Mouse (Mus musculus) CH12.LX (cell line): ENCODE results near the gene Pmpcb. TPM values are rescaled to one million over a fixed set of nuclear protein-coding genes. Genes with fewer than 3 reads are reported as not detected.

Experiments used
- DNase-seq: peaks from one replicate; pipeline ENCODE4 v3.0.0-alpha.2; 2013; ENCODE audit errors: extremely low read depth
- H3K27ac ChIP-seq: 2 replicates; pipeline ENCODE4 v1.5.1; 2012; ENCODE audit warnings: low read depth, mild to moderate bottlenecking, control low read depth, moderate library complexity; ENCODE audit not compliant: insufficient read depth
- H3K27me3 ChIP-seq: replicated peaks from 2 replicates; pipeline ENCODE3; 2012; ENCODE audit warnings: inconsistent platforms
- H3K36me3 ChIP-seq, 2 experiments: replicated peaks in 1 of 2; 2 replicates each; pipeline versions ENCODE3 to v1.6.1; 2012; ENCODE audit warnings: inconsistent platforms in 1 of 2, low read length in 1 of 2, mild to moderate bottlenecking in 1 of 2, mixed read lengths in 1 of 2, moderate library complexity in 1 of 2; ENCODE audit not compliant: control insufficient read depth in 1 of 2, insufficient read depth in 1 of 2
- H3K4me1 ChIP-seq, 2 experiments: 2 replicates each; pipeline ENCODE4 v1.6.1; 2012; ENCODE audit warnings: inconsistent platforms in 1 of 2, moderate library complexity in 1 of 2; ENCODE audit not compliant: insufficient read depth in 2 of 2, control insufficient read depth in 1 of 2
- H3K4me2 ChIP-seq: 2 replicates; pipeline ENCODE4 v1.6.1; 2012; ENCODE audit warnings: low read depth, mild to moderate bottlenecking, control low read depth; ENCODE audit not compliant: poor library complexity, insufficient read depth, severe bottlenecking
- H3K4me3 ChIP-seq, 3 experiments: fragments of 150-350 bp in 1 of 3; sonication (generic) in 1 of 3; replicated peaks in 1 of 3; 2 replicates each; pipeline versions ENCODE3 to v1.5.1; 2011 to 2012; ENCODE audit warnings: low read depth in 2 of 3, low read length in 2 of 3, mild to moderate bottlenecking in 2 of 3, moderate library complexity in 2 of 3, control low read depth in 1 of 3, improper control_type of control experiment in 1 of 3, inconsistent platforms in 1 of 3, mixed read lengths in 1 of 3; ENCODE audit not compliant: poor library complexity in 1 of 3
- H3K79me2 ChIP-seq: replicated peaks from 2 replicates; pipeline ENCODE4 v1.6.1; 2012; ENCODE audit warnings: mild to moderate bottlenecking, moderate library complexity; ENCODE audit not compliant: control insufficient read depth, poor library complexity, insufficient read depth, severe bottlenecking; ENCODE audit errors: extremely low read depth
- H3K9ac ChIP-seq: 2 replicates; pipeline ENCODE4 v1.6.1; 2012; ENCODE audit warnings: low read depth, mild to moderate bottlenecking, control low read depth, moderate library complexity; ENCODE audit not compliant: insufficient read depth
- H3K9me3 ChIP-seq: replicated peaks from 2 replicates; pipeline ENCODE3; 2012; ENCODE audit warnings: low read length, inconsistent platforms, mixed read lengths
- BHLHE40 ChIP-seq: IDR thresholded peaks from 2 replicates; pipeline ENCODE4 v1.6.1; 2011; ENCODE audit warnings: mild to moderate bottlenecking, low read depth, low read length, improper control_type of control experiment
- CHD1 ChIP-seq: IDR thresholded peaks from 2 replicates; pipeline ENCODE4 v1.6.1; 2012; ENCODE audit warnings: low read depth, low read length, improper control_type of control experiment, inconsistent platforms
- CTCF ChIP-seq, 2 experiments: IDR thresholded peaks in 1 of 2; conservative IDR thresholded peaks in 1 of 2; 2 replicates each; pipeline ENCODE4 v1.5.1; 2011 to 2012; ENCODE audit warnings: low read depth in 2 of 2, low read length in 2 of 2, improper control_type of control experiment in 1 of 2, inconsistent platforms in 1 of 2, mild to moderate bottlenecking in 1 of 2, moderate library complexity in 1 of 2
- E2F4 ChIP-seq: IDR thresholded peaks from 2 replicates; pipeline ENCODE4 v1.6.1; 2011; ENCODE audit warnings: low read depth, low read length, improper control_type of control experiment; ENCODE audit not compliant: insufficient replicate concordance
- GABPA ChIP-seq: IDR thresholded peaks from 2 replicates; pipeline ENCODE4 v1.6.1; 2012; ENCODE audit warnings: low read depth, low read length, improper control_type of control experiment, inconsistent platforms; ENCODE audit not compliant: insufficient replicate concordance
- HCFC1 ChIP-seq: IDR thresholded peaks from 2 replicates; pipeline ENCODE4 v1.6.1; 2012; ENCODE audit warnings: low read depth, mild to moderate bottlenecking, inconsistent platforms, low read length, improper control_type of control experiment
- JUN ChIP-seq: IDR thresholded peaks from 2 replicates; pipeline ENCODE4 v1.6.1; 2011; ENCODE audit warnings: low read depth, mild to moderate bottlenecking, low read length, improper control_type of control experiment, moderate library complexity; ENCODE audit not compliant: insufficient read depth
- MAX ChIP-seq: IDR thresholded peaks from 2 replicates; pipeline ENCODE4 v1.6.1; 2011; ENCODE audit warnings: low read length, improper control_type of control experiment
- MXI1 ChIP-seq: IDR thresholded peaks from 2 replicates; pipeline ENCODE4 v1.6.1; 2011; ENCODE audit warnings: mild to moderate bottlenecking, low read depth, low read length, improper control_type of control experiment
- MYC ChIP-seq: IDR thresholded peaks from 2 replicates; pipeline ENCODE4 v1.6.1; 2011; ENCODE audit warnings: low read depth, mild to moderate bottlenecking, improper control_type of control experiment, low read length
- NRF1 ChIP-seq: IDR thresholded peaks from 2 replicates; pipeline ENCODE4 v1.6.1; 2014; ENCODE audit warnings: low read depth, mild to moderate bottlenecking, inconsistent platforms, low read length, improper control_type of control experiment, moderate library complexity
- PAX5 ChIP-seq: IDR thresholded peaks from 2 replicates; pipeline ENCODE4 v1.6.1; 2012; ENCODE audit warnings: low read length, inconsistent platforms, mixed read lengths
- POLR2AphosphoS2 ChIP-seq: IDR thresholded peaks from 2 replicates; pipeline ENCODE4 v1.6.1; 2011; ENCODE audit warnings: low read depth, low read length, improper control_type of control experiment
- RAD21 ChIP-seq: IDR thresholded peaks from 2 replicates; pipeline ENCODE4 v1.6.1; 2011; ENCODE audit warnings: low read depth, mild to moderate bottlenecking, low read length, improper control_type of control experiment, moderate library complexity
- RCOR1 ChIP-seq: conservative IDR thresholded peaks from 2 replicates; pipeline ENCODE4 v1.6.1; 2012; ENCODE audit warnings: low read depth, mild to moderate bottlenecking, inconsistent platforms, low read length, improper control_type of control experiment
- SIN3A ChIP-seq: IDR thresholded peaks from 2 replicates; pipeline ENCODE4 v1.6.1; 2012; ENCODE audit warnings: low read length, improper control_type of control experiment, inconsistent platforms
- SMC3 ChIP-seq: IDR thresholded peaks from 2 replicates; pipeline ENCODE4 v1.6.1; 2011; ENCODE audit warnings: low read depth, low read length, improper control_type of control experiment
- TBP ChIP-seq: conservative IDR thresholded peaks from 2 replicates; pipeline ENCODE4 v1.6.1; 2011; ENCODE audit warnings: low read depth, low read length, improper control_type of control experiment
- TCF12 ChIP-seq: IDR thresholded peaks from 2 replicates; pipeline ENCODE4 v1.6.1; 2014; ENCODE audit warnings: low read depth, mild to moderate bottlenecking, inconsistent platforms, low read length, improper control_type of control experiment
- USF1 ChIP-seq: IDR thresholded peaks from 2 replicates; pipeline ENCODE4 v1.6.1; 2014; ENCODE audit warnings: low read depth, mild to moderate bottlenecking, inconsistent platforms, low read length, improper control_type of control experiment
- USF2 ChIP-seq: conservative IDR thresholded peaks from 2 replicates; pipeline ENCODE4 v1.6.1; 2011; ENCODE audit warnings: low read depth, low read length, improper control_type of control experiment
- ZC3H11A ChIP-seq: IDR thresholded peaks from 2 replicates; pipeline ENCODE4 v1.6.1; 2012; ENCODE audit warnings: low read depth, mild to moderate bottlenecking, inconsistent platforms, low read length, improper control_type of control experiment
- ZNF384 ChIP-seq: IDR thresholded peaks from 2 replicates; pipeline ENCODE4 v1.6.1; 2012; ENCODE audit warnings: low read depth, low read length, improper control_type of control experiment, inconsistent platforms
- dilution Hi-C: fragments of 300-500 bp; cut with MboI; formaldehyde crosslinking; loops from 2 replicates; pipeline ENCODE4 v1.14.3; 2020; ENCODE audit warnings: low sequenced_read_pairs; ENCODE audit not compliant: extremely low pct_unique_long_range_greater_than_20kb, extremely low pct_ligation_motif_present
- in situ Hi-C: fragments of 300-500 bp; cut with MboI; formaldehyde crosslinking; loops from 3 replicates; pipeline ENCODE4 v1.14.3; 2019; ENCODE audit warnings: low sequenced_read_pairs, low pct_ligation_motif_present, low pct_unique_long_range_greater_than_20kb, mixed read lengths
- polyA plus RNA-seq: library from polyadenylated mRNA; unstranded; fragments of >175 nt; gene quantifications from 2 replicates; pipeline ENCODE4 v1.2.1, GENCODE M21; 2012; ENCODE audit warnings: low read depth; ENCODE audit not compliant: insufficient read length
- total RNA-seq, 2 experiments: library from RNA; depleted of rRNA; stranded (reverse); fragments of 300-350 nt in 1 of 2; fragments of >200 nt in 1 of 2; gene quantifications; 2 replicates each; pipeline ENCODE4 v1.2.3; 2012 to 2014

The Pmpcb gene
- total and polyA plus RNA-seq, 3 experiments, result 113 to 166 (median 165) TPM

DNA sequence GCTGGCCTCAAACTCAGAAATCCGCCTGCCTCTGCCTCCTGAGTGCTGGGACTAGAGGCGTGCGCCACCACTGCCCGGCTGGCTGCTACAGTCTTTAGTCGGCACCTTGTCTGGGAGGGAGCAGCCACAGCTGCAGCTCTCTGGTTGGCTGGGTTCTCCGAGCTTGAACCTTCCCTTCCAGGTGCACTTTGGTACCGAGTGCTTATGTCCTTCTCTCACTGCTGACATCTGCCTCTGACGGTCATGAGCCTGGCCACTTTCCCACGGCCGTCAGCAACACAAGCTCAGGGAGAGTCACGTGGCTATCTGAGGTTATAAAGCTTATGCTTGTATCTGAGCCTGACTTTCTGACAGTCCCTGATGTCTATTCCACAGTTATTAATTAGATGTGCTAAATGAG lies 2.2 kb downstream of the Pmpcb start:
- Histone ChIP-seq H3K27me3 (no peaks in the 10 kb centered on the region), H3K27ac (no peak overlapping the region), H3K4me2 (no peak overlapping the region), H3K4me3 (no peak overlapping the region), H3K9ac (no peak overlapping the region), H3K36me3 (peaks cover 39 to 53% of the 10 kb centered on the region in 2 experiments), H3K9me3 (no peaks in the 10 kb centered on the region), H3K4me1 (peaks cover 2 to 28% of the 10 kb centered on the region in 2 experiments; a peak in 2 of 4 replicates), H3K79me2 (peaks cover 16% of the 10 kb centered on the region)
- in situ Hi-C loops (no loop called here), dilution Hi-C loops (no loop called here)
- no peak for DNase-seq
- no peak for TF ChIP-seq SIN3A
- no peak for TF ChIP-seq ZC3H11A
- no peak for TF ChIP-seq PAX5
- no peak for TF ChIP-seq MAX
- no peak for TF ChIP-seq USF1
- no peak for TF ChIP-seq MXI1
- no peak for TF ChIP-seq USF2
- no peak for TF ChIP-seq TCF12
- TF ChIP-seq MYC, result no peak
- no peak for TF ChIP-seq SMC3

DNA sequence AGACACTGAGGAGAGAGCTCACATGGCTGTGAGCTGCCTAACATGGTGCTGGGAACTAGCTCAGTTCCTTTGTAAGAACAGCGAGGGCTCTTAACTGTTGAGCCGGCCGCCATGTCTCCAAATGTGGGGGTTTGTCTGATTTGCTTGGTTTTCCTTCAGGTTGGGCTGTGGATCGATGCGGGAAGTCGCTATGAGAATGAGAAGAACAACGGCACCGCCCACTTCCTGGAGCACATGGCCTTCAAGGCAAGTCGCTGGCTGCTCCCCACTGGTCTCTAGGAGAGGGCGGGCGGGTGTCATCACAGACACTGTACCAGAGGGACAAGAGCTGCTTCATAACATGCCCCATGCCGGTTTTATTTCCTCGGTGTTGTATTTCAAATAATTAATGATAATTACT lies 2.9 kb downstream of the Pmpcb start:
- in situ Hi-C loops, result no loop called here

More for the DNA sequence above, 2.9 kb downstream of the Pmpcb start:
- H3K79me2 ChIP-seq, result peaks cover 16% of the 10 kb centered on the region
- no peaks in the 10 kb centered on the region for H3K27me3 ChIP-seq
- dilution Hi-C loops, result no loop called here
- no peak overlapping the region for H3K27ac ChIP-seq
- peaks cover 47 to 61% of the 10 kb centered on the region in 2 experiments for H3K36me3 ChIP-seq
- H3K4me3 ChIP-seq, result no peak overlapping the region
- no peak overlapping the region for H3K4me2 ChIP-seq
- no peaks in the 10 kb centered on the region for H3K9me3 ChIP-seq
- no peak overlapping the region for H3K9ac ChIP-seq
- DNase-seq, result no peak
- H3K4me1 ChIP-seq, result peaks cover 2 to 24% of the 10 kb centered on the region in 2 experiments; a peak in 2 of 4 replicates
- TF ChIP-seq SMC3, result no peak
- no peak for TF ChIP-seq CHD1
- no peak for TF ChIP-seq CTCF (conservative IDR thresholded peaks at IDR 0.05 in 1 of 2, IDR thresholded peaks at IDR 0.05 in 1 of 2; ENCODE audit: low read depth in 2 of 2, low read length in 2 of 2)
- TF ChIP-seq ZC3H11A, result no peak
- TF ChIP-seq MAX, result no peak
- TF ChIP-seq RAD21, result no peak
- TF ChIP-seq BHLHE40, result no peak
- TF ChIP-seq NRF1, result no peak
- TF ChIP-seq POLR2AphosphoS2, result no peak
- no peak for TF ChIP-seq USF2
- no peak for TF ChIP-seq USF1
- no peak for TF ChIP-seq RCOR1
- no peak for TF ChIP-seq GABPA
- no peak for TF ChIP-seq E2F4
- TF ChIP-seq TBP, result no peak
- TF ChIP-seq JUN, result no peak
- TF ChIP-seq HCFC1, result no peak
- TF ChIP-seq ZNF384, result no peak
